Mouse (Mus musculus) pancreas, adult 10 weeks (tissue): ENCODE data around the gene Dnah5. TPM values are rescaled to one million over a fixed set of nuclear protein-coding genes. Genes with fewer than 3 reads are reported as not detected.

Experiments
- polyA plus RNA-seq: library from polyadenylated mRNA; stranded (reverse); fragments of 350-450 nt; fragmentation: Illumina TruSeq; extraction: RNeasy Lipid Tissue Mini Kit (QIAGEN cat#74804); gene quantifications from one replicate; pipeline ENCODE4 v1.2.3, GENCODE M21; 2015; ENCODE audit warnings: low read depth, low replicate concordance; ENCODE audit not compliant: insufficient read depth

Gene Dnah5
- not detected for polyA plus RNA-seq

GRCm38 (mm10) chr15:28203111-28204075 is at the start of gene Dnah5:
Dnah5 (plus strand) TSS chr15:28203752.

Other genes with a start within 250 kb of the Dnah5 start
- gene Trio, start 177.9 kb upstream of the Dnah5 start, polyA plus RNA-seq: 17.4 TPM